Comparison of ENCODE assay signal across 8 mouse cellular contexts in genomic region chr6:115029248-115029647, GRCm38 (mm10). TPM values are rescaled to one million over a fixed set of nuclear protein-coding genes. Genes with fewer than 3 reads are reported as not detected.
DNase-seq lines count a peak whose midpoint lies in the region; ATAC-seq lines count a peak whose summit lies in the region.

No protein-coding gene starts in this region.

- no peaks in the 10 kb centered on the region for H3K4me1 ChIP-seq in hindbrain, embryonic 11.5 days (replicated peaks; ENCODE audit: control insufficient read depth, insufficient read depth, low read length)
- H3K4me1 ChIP-seq in hindbrain, embryonic 13.5 days (replicated peaks): no peaks in the 10 kb centered on the region
- H3K4me1 ChIP-seq in midbrain, embryonic 16.5 days (ENCODE audit: control insufficient read depth, insufficient read depth, low read length): no peaks in the 10 kb centered on the region
- H3K4me1 ChIP-seq in midbrain, embryonic 11.5 days (ENCODE audit: control insufficient read depth, insufficient read depth, low read length): no peaks in the 10 kb centered on the region
- H3K4me1 ChIP-seq in heart, embryonic 12.5 days (replicated peaks): no peaks in the 10 kb centered on the region

- ATAC-seq in hindbrain, embryonic 11.5 days (ENCODE audit: low FRiP score): no peak
- no peak for ATAC-seq in hindbrain, embryonic 13.5 days (ENCODE audit: low FRiP score)
- ATAC-seq in midbrain, embryonic 16.5 days: 0 out of 2 replicates have a peak, but pooled peaks have one; percentile 45
- no peak for ATAC-seq in midbrain, embryonic 11.5 days (ENCODE audit: low FRiP score)
- ATAC-seq in megakaryocyte-erythroid progenitor cell, adult 5-6 weeks (replicated peaks; ENCODE audit: low FRiP score, low TSS enrichment, poor library complexity, severe bottlenecking): 0 out of 2 replicates have a peak, but pooled peaks have one; percentile 38
- no peak for ATAC-seq in heart, embryonic 12.5 days (ENCODE audit: insufficient number of reproducible peaks, low FRiP score)

- H3K4me3 ChIP-seq in hindbrain, embryonic 11.5 days (ENCODE audit: low read depth, low read length): no peak overlapping the region
- H3K4me3 ChIP-seq in hindbrain, embryonic 13.5 days: no peak overlapping the region
- no peak overlapping the region for H3K4me3 ChIP-seq in midbrain, embryonic 16.5 days (ENCODE audit: low read depth, low read length)
- no peak overlapping the region for H3K4me3 ChIP-seq in midbrain, embryonic 11.5 days (ENCODE audit: low read depth, low read length)
- H3K4me3 ChIP-seq in heart, embryonic 12.5 days: no peak overlapping the region

- peaks cover 9% of the 10 kb centered on the region; the same call in 1 of the 2 replicates for H3K36me3 ChIP-seq in hindbrain, embryonic 11.5 days (ENCODE audit: control insufficient read depth, insufficient read depth, low read length)
- H3K36me3 ChIP-seq in hindbrain, embryonic 13.5 days: peaks cover 70% of the 10 kb centered on the region
- H3K36me3 ChIP-seq in midbrain, embryonic 16.5 days (ENCODE audit: control insufficient read depth, insufficient read depth, low read length): peaks cover 33% of the 10 kb centered on the region
- H3K36me3 ChIP-seq in midbrain, embryonic 11.5 days (ENCODE audit: control insufficient read depth, insufficient read depth, low read length): peaks cover 24% of the 10 kb centered on the region
- peaks cover 57% of the 10 kb centered on the region for H3K36me3 ChIP-seq in heart, embryonic 12.5 days

- WGBS in hindbrain, embryonic 11.5 days: 82% methylated on average over 2 of the region's 2 CpGs
- WGBS in hindbrain, embryonic 13.5 days: 77% methylated on average over 2 of the region's 2 CpGs
- 82% methylated on average over 2 of the region's 2 CpGs for WGBS in midbrain, embryonic 16.5 days
- 86% methylated on average over 2 of the region's 2 CpGs for WGBS in midbrain, embryonic 11.5 days
- WGBS in heart, embryonic 12.5 days: 63% methylated on average over 2 of the region's 2 CpGs

- no peaks in the 10 kb centered on the region for H3K9me3 ChIP-seq in hindbrain, embryonic 11.5 days (ENCODE audit: control insufficient read depth, low read length)
- H3K9me3 ChIP-seq in hindbrain, embryonic 13.5 days: no peaks in the 10 kb centered on the region
- no peaks in the 10 kb centered on the region for H3K9me3 ChIP-seq in midbrain, embryonic 16.5 days (replicated peaks; ENCODE audit: control insufficient read depth, low read length, poor library complexity, severe bottlenecking)
- H3K9me3 ChIP-seq in midbrain, embryonic 11.5 days (ENCODE audit: control insufficient read depth, low read length): no peaks in the 10 kb centered on the region
- H3K9me3 ChIP-seq in heart, embryonic 12.5 days (replicated peaks): no peaks in the 10 kb centered on the region

- no peak overlapping the region for H3K27ac ChIP-seq in hindbrain, embryonic 11.5 days (ENCODE audit: low read depth, low read length)
- no peak overlapping the region for H3K27ac ChIP-seq in hindbrain, embryonic 13.5 days
- no peak overlapping the region for H3K27ac ChIP-seq in midbrain, embryonic 16.5 days (ENCODE audit: low read length)
- no peak overlapping the region for H3K27ac ChIP-seq in midbrain, embryonic 11.5 days (ENCODE audit: low read depth, low read length)
- no peak overlapping the region for H3K27ac ChIP-seq in heart, embryonic 12.5 days (ENCODE audit: poor library complexity, severe bottlenecking)

- intact Hi-C loops in gastrocnemius, postnatal 36 days (cut with DNase I): loop anchor here (2.0 kb wide), 1 partner anchor 100 kb away; no protein-coding TSS in a partner anchor

- H3K27me3 ChIP-seq in hindbrain, embryonic 11.5 days (ENCODE audit: control insufficient read depth, insufficient read depth, low read length): no peaks in the 10 kb centered on the region
- H3K27me3 ChIP-seq in hindbrain, embryonic 13.5 days: no peaks in the 10 kb centered on the region
- no peaks in the 10 kb centered on the region for H3K27me3 ChIP-seq in midbrain, embryonic 16.5 days (ENCODE audit: control insufficient read depth, insufficient read depth, low read depth, low read length)
- no peaks in the 10 kb centered on the region for H3K27me3 ChIP-seq in midbrain, embryonic 11.5 days (ENCODE audit: control insufficient read depth, insufficient read depth, low read length)
- no peaks in the 10 kb centered on the region for H3K27me3 ChIP-seq in heart, embryonic 12.5 days (replicated peaks)

- H3K9ac ChIP-seq in hindbrain, embryonic 11.5 days (ENCODE audit: low read depth, low read length): no peak overlapping the region
- H3K9ac ChIP-seq in hindbrain, embryonic 13.5 days: no peak overlapping the region
- H3K9ac ChIP-seq in midbrain, embryonic 16.5 days (ENCODE audit: low read depth, low read length): no peak overlapping the region
- no peak overlapping the region for H3K9ac ChIP-seq in midbrain, embryonic 11.5 days (ENCODE audit: low read length)
- H3K9ac ChIP-seq in heart, embryonic 12.5 days: no peak overlapping the region

- DNase-seq in hindbrain, embryonic 11.5 days (ENCODE audit: low spot score): peak; percentile 53
- DNase-seq in midbrain, embryonic 11.5 days (ENCODE audit: low spot score, missing footprints): no peak
- DNase-seq in ZHBTc4 (ENCODE audit: low read depth, low spot score): peak; percentile 51
- no peak for DNase-seq in gastrocnemius, postnatal 36 days

- H3K4me2 ChIP-seq in hindbrain, embryonic 11.5 days (replicated peaks; ENCODE audit: low read depth, low read length): no peak overlapping the region
- H3K4me2 ChIP-seq in hindbrain, embryonic 13.5 days: no peak overlapping the region
- H3K4me2 ChIP-seq in midbrain, embryonic 16.5 days (ENCODE audit: low read length): no peak overlapping the region
- no peak overlapping the region for H3K4me2 ChIP-seq in midbrain, embryonic 11.5 days
- H3K4me2 ChIP-seq in heart, embryonic 12.5 days: no peak overlapping the region

RNA-seq across cellular contexts. Expression of gene Tamm41, which starts 8.4 kb away (rescaled TPM):
- 65.5 and 66.6 TPM in 2 replicates for polyA plus RNA-seq in hindbrain, embryonic 11.5 days (2014; fragmentation: Nextera tagmentation; extraction: Ambion mirVana)
- 49.6 and 50.8 TPM in 2 replicates for polyA plus RNA-seq in hindbrain, embryonic 13.5 days (2015; fragmentation: Nextera tagmentation; extraction: Ambion mirVana)
- 47.0 and 51.5 TPM in 2 replicates for polyA plus RNA-seq in midbrain, embryonic 16.5 days (2015; fragmentation: Nextera tagmentation; extraction: Ambion mirVana)
- 71.2 and 76.9 TPM in 2 replicates for polyA plus RNA-seq in midbrain, embryonic 11.5 days (2014; fragmentation: Nextera tagmentation; extraction: Ambion mirVana)
- total RNA-seq in megakaryocyte-erythroid progenitor cell, adult 5-6 weeks (2014; fragmentation: Nextera tagmentation): 70.2 and 107 TPM in 2 replicates
- 75.1 and 92.8 TPM in 2 replicates for total RNA-seq in megakaryocyte-erythroid progenitor cell, adult 5-6 weeks (2017)
- 1 to 10 TPM; 6.5 to 8.3 TPM for total RNA-seq in gastrocnemius, postnatal 36 days (2021)
- polyA plus RNA-seq in heart, embryonic 12.5 days (2016; fragmentation: Nextera tagmentation; extraction: Ambion mirVana): 36.7 and 37.7 TPM in 2 replicates

RNA-seq across cellular contexts. Expression of gene Vgll4, which starts 59.5 kb away (rescaled TPM):
- 58.5 and 59.3 TPM in 2 replicates for polyA plus RNA-seq in hindbrain, embryonic 11.5 days (2014; fragmentation: Nextera tagmentation; extraction: Ambion mirVana)
- 62.4 and 65.9 TPM in 2 replicates for polyA plus RNA-seq in hindbrain, embryonic 13.5 days (2015; fragmentation: Nextera tagmentation; extraction: Ambion mirVana)
- polyA plus RNA-seq in midbrain, embryonic 16.5 days (2015; fragmentation: Nextera tagmentation; extraction: Ambion mirVana): 49.2 and 51.0 TPM in 2 replicates
- 48.6 and 54.8 TPM in 2 replicates for polyA plus RNA-seq in midbrain, embryonic 11.5 days (2014; fragmentation: Nextera tagmentation; extraction: Ambion mirVana)
- 19.1 and 28.6 TPM in 2 replicates for total RNA-seq in megakaryocyte-erythroid progenitor cell, adult 5-6 weeks (2014; fragmentation: Nextera tagmentation)
- total RNA-seq in megakaryocyte-erythroid progenitor cell, adult 5-6 weeks (2017): 22.2 and 25.9 TPM in 2 replicates
- total RNA-seq in gastrocnemius, postnatal 36 days (2021): 10 to 100 TPM; 13.4 to 14.5 TPM
- polyA plus RNA-seq in heart, embryonic 12.5 days (2016; fragmentation: Nextera tagmentation; extraction: Ambion mirVana): 74.3 and 76.4 TPM in 2 replicates

Comparison
In these comparisons a context has a peak if more than half of its experiments do, and no peak if none do; other contexts are left out.
1. ATAC-seq: peak in midbrain, embryonic 16.5 days (single experiment) and megakaryocyte-erythroid progenitor cell, adult 5-6 weeks (single experiment); none in hindbrain, embryonic 11.5 days (single experiment), hindbrain, embryonic 13.5 days (single experiment), midbrain, embryonic 11.5 days (single experiment) and heart, embryonic 12.5 days (single experiment).
2. DNase-seq: peak in hindbrain, embryonic 11.5 days (single experiment) and ZHBTc4 (single experiment); none in midbrain, embryonic 11.5 days (single experiment) and gastrocnemius, postnatal 36 days (0 of 2).